Mouse (Mus musculus) kidney, adult 2 months (tissue): ENCODE measurements around the gene Krt77. TPM values are rescaled to one million over a fixed set of nuclear protein-coding genes. Genes with fewer than 3 reads are reported as not detected.

Source experiments
- DNase-seq: peaks from one replicate; pipeline ENCODE4 v3.0.0; 2021
- H3K27ac ChIP-seq: fragments of 200-500 bp; 2 replicates; pipeline ENCODE4 v1.5.1; 2012; ENCODE audit warnings: low read depth, low read length, control low read depth, inconsistent platforms; ENCODE audit not compliant: insufficient read depth
- H3K27me3 ChIP-seq: fragments of 200-500 bp; replicated peaks from 2 replicates; pipeline ENCODE4 v1.6.1; 2012; ENCODE audit warnings: mild to moderate bottlenecking, moderate library complexity, low read length, inconsistent platforms; ENCODE audit not compliant: control insufficient read depth, insufficient read depth
- H3K36me3 ChIP-seq: fragments of 200-500 bp; 2 replicates; pipeline ENCODE4 v1.6.1; 2012; ENCODE audit warnings: mild to moderate bottlenecking, moderate library complexity, low read length, inconsistent platforms; ENCODE audit not compliant: control insufficient read depth, insufficient read depth
- H3K4me1 ChIP-seq: fragments of 200-500 bp; 2 replicates; pipeline ENCODE4 v1.6.1; 2011; ENCODE audit warnings: low read length; ENCODE audit not compliant: control insufficient read depth, insufficient read depth
- H3K4me3 ChIP-seq: fragments of 200-500 bp; 2 replicates; pipeline ENCODE4 v1.5.1; 2011; ENCODE audit warnings: mild to moderate bottlenecking, low read depth, low read length, control low read depth; ENCODE audit not compliant: insufficient read depth
- CTCF ChIP-seq: fragments of 200-500 bp; conservative IDR thresholded peaks from 2 replicates; pipeline ENCODE4 v1.5.1; 2011; ENCODE audit warnings: low read depth, mild to moderate bottlenecking, control low read depth, low read length, moderate library complexity, mixed read lengths; ENCODE audit not compliant: insufficient read depth, insufficient read length
- POLR2A ChIP-seq: fragments of 200-500 bp; IDR thresholded peaks from one replicate; pipeline ENCODE4 v1.6.1; 2011; ENCODE audit warnings: low read depth, low read length, control low read depth
- WGBS: fragments of 180-500 bp; shearing (Covaris S2); methylation state at CpG from one replicate; pipeline ENCODE4 v1.1.7; 2018; 5-methylcytosine and 5-hydroxymethylcytosine counted together
- polyA plus RNA-seq: library from polyadenylated mRNA; depleted of rRNA; stranded (reverse); fragments of >200 nt; gene quantifications from 2 replicates; pipeline ENCODE4 v1.2.3, GENCODE M21; 2012

Gene Krt77
- polyA plus RNA-seq, 1 experiment = not detected

DNA sequence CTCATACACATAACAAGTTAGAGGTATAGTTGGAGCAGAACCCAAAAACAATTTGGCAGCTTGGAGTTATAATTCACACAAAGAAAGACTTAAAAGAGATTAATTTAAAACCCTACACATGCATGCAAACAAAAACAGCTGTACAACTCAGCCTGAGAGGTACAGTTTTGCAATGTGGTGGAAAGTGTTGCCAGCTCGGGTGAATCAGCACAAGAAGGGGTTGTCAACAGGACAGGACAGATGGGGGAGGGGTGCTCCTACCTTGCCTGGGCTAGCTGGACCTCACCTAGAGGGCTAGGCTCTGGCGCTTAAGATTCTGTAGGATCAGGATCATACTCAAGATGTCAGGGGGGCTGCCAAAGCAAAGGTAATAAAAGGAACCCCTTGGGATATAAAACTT lies 8.5 kb upstream of the Krt77 start:
- H3K27me3 ChIP-seq = no peaks in the 10 kb centered on the region
- H3K4me3 ChIP-seq = no peak overlapping the region
- no peak for DNase-seq
- H3K4me1 ChIP-seq = no peaks in the 10 kb centered on the region
- no peak for TF ChIP-seq CTCF
- TF ChIP-seq POLR2A = no peak
- 61% methylated on average over 2 of the region's 2 CpGs for WGBS
- H3K36me3 ChIP-seq = no peaks in the 10 kb centered on the region
- H3K27ac ChIP-seq = no peak overlapping the region

DNA sequence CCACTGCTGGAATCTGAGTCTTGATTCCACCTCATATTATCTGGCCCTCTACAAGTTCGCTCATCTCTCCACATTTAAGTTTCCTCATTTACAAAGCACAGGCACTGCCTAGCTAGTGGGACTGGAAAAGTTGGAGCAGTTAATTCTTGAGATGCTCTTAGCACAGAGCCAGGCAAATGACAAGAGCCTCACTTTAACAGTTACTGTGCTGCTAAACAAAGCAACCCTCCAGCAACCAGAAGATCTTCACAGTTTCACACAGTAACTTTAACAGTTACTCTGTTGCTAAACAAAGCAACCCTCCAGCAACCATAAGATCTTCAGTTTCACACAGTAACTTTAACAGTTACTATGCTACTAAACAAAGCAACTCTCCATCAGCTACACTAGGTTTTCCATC lies 4.9 kb upstream of the Krt77 start:
- Histone ChIP-seq H3K27ac (no peak overlapping the region), H3K27me3 (no peaks in the 10 kb centered on the region), H3K4me3 (no peak overlapping the region), H3K4me1 (no peaks in the 10 kb centered on the region), H3K36me3 (no peaks in the 10 kb centered on the region)
- no peak for DNase-seq
- TF ChIP-seq CTCF (no peak), POLR2A (no peak)
- 63% methylated on average over 1 of the region's 1 CpGs for WGBS

DNA sequence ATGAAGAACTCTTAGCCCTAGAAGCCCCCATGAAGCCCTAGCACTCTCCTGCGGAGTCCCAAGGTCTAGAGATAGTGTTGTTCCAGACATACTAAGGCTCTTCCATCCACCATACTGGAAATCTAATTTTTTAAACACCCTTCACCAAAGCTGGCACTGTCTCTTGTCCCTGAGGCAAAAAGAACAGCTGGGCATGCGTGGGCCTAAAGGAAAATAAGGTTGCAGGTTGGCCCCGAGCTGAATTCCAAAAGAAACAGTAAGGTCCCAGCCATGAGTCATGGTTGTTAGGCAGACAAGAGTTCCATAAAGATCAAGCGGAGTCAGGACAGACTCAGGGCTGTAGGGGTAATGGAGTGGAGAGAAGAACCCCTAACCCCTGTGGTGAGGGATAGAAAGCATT lies 3.7 kb upstream of the Krt77 start:
- H3K36me3 ChIP-seq = no peaks in the 10 kb centered on the region
- DNase-seq = no peak
- H3K4me1 ChIP-seq = no peaks in the 10 kb centered on the region
- H3K27me3 ChIP-seq = no peaks in the 10 kb centered on the region
- no peak overlapping the region for H3K4me3 ChIP-seq
- H3K27ac ChIP-seq = no peak overlapping the region
- TF ChIP-seq POLR2A = no peak
- no peak for TF ChIP-seq CTCF
- WGBS = 45% methylated on average over 4 of the region's 4 CpGs

DNA sequence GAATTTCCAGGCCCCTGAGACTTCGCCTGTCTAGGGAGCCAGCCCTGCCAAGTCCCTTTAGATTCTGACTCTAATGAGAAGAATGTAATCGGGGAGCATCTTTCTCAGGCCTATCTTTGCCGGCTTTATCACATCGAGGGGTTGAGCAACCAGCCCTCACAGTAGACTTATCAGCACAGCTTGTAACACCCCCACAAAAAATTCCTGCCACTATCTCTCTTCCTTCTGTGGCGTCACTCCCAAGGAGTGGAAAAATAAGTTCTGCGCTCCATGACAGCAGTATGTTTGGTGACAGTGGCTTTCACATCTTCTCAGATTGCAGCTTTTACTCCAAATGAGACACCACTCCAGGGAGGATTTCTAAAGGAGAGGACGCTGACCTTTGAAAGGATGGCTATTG lies 2.8 kb downstream of the Krt77 start:
- Histone ChIP-seq H3K36me3 (no peaks in the 10 kb centered on the region), H3K27ac (no peak overlapping the region), H3K27me3 (no peaks in the 10 kb centered on the region), H3K4me3 (no peak overlapping the region), H3K4me1 (no peaks in the 10 kb centered on the region)
- 77% methylated on average over 7 of the region's 7 CpGs for WGBS
- no peak for DNase-seq
- TF ChIP-seq CTCF = no peak
- TF ChIP-seq POLR2A = no peak

DNA sequence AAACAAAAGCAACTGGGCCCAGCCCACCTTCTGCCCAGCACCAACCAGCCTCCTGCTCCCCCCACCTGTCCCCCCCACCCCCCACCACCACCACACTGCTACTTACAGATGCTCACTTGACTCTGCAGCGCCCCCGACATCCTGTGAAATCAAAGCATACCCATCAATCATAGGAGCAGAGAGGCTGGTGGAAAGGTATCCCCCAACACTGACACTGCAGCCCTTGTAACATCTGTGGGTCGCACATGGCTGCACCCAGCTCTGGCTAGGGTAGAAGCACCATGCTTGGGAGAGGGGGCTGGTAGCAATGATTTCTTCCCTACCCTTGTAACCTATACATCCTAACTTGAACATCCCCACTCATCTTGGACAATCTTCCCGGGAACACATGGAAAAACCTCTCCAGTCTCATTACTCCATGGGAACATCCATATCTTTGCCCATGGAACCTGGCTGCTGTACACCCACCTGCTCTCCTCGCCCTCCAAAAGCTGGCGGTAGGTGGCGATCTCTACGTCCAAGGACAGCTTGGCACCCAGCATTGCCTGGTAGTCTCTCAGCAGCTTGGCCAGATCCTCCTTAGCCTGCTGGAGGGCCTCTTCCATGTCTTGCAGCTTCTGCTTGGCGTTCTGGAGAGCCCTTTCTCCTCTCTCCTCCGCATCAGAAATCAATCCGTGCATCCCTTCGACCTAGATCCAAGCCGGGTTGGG lies 8.9 kb downstream of the Krt77 start:
- Histone ChIP-seq H3K4me3 (no peak overlapping the region), H3K27ac (no peak overlapping the region), H3K4me1 (peaks cover 7% of the 10 kb centered on the region), H3K27me3 (no peaks in the 10 kb centered on the region), H3K36me3 (no peaks in the 10 kb centered on the region)
- DNase-seq = peak; percentile 10
- no peak; the same call in 1 of the 2 replicates for TF ChIP-seq CTCF
- no peak for TF ChIP-seq POLR2A
- WGBS = 47% methylated on average over 13 of the region's 13 CpGs

DNA sequence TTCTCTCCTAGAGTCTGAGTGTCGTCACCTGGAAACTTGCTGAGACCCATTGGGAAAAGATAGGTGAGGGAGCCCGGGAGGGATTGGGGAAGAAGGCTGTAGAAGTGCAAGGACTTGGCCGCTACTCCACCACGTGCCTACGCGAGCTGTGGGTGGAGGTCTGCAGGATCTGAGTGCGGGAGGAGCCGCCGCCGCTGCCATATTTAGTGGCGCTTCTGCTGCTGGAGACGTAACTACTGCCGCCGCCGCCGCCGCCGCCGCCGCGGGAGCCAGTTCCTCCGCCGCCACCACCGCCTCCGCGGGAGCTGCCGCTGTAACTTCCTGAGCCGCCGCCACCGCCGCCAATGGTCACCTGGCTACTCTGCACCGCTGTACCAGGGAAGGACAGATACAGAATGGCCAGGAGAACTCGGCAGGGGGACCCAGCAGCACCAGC lies 9.8 kb downstream of the Krt77 start:
- peak; percentile 51 for DNase-seq
- H3K27me3 ChIP-seq = no peaks in the 10 kb centered on the region

DNA sequence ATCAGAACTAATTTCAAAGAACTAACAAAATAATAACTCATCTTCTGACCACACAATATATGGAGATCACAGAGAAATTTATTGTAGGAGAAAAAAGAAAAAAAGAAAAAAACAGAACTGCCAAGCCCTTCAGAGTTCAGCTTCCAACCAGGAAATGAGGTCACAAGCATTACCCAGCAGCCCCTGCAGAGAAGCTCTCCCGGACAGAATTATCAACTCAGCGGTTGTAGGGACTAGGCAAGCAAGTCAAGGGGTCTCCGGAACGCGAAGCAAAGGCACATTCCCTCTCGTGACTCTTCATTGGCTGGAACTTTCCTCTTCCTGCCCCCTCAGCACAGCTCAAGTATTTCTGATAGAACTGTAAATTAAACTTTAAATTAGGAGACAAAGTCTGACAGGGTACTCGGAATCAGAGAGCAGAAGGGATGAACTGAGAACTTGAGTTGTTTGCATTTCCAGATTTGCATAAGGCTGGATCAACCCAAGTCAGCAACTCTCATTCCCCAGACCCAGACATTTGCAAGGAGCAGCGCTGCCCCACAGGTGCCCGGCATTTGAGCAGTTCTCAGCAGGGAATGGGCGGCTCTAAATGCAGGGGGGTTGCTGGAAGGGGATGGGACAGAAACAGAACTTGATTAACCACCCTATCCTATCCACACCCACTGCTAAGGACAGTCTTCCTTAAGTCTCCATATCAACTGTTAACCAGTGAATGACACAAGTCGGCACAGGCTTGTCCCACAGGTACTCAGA lies 10.7 kb downstream of the Krt77 start:
- Histone ChIP-seq H3K27ac (no peak overlapping the region), H3K4me1 (peaks cover 7% of the 10 kb centered on the region), H3K4me3 (no peak overlapping the region), H3K27me3 (no peaks in the 10 kb centered on the region), H3K36me3 (no peaks in the 10 kb centered on the region)
- no peak for DNase-seq
- TF ChIP-seq CTCF (no peak), POLR2A (no peak)
- 16% methylated on average over 11 of the region's 11 CpGs for WGBS

More for the DNA sequence above, 9.8 kb downstream of the Krt77 start:
- peak overlapping the region; percentile 42 for H3K4me3 ChIP-seq
- peaks cover 7% of the 10 kb centered on the region for H3K4me1 ChIP-seq
- H3K27ac ChIP-seq = no peak overlapping the region
- TF ChIP-seq POLR2A (no peak), CTCF (no peak)
- under 1% methylated on average over 33 of the region's 33 CpGs for WGBS
- H3K36me3 ChIP-seq = no peaks in the 10 kb centered on the region
